In genomic region chr11:100287024-100287423, GRCm38 (mm10) we compare ENCODE assay signal across 9 mouse cellular contexts. TPM values are rescaled to one million over a fixed set of nuclear protein-coding genes. Genes with fewer than 3 reads are reported as not detected.
DNase-seq lines count a peak whose midpoint lies in the region; ATAC-seq lines count a peak whose summit lies in the region.
"Had no signal": no experiment of that assay in that cellular context is flagged by ENCODE, and none has a peak within 500 bp of the region (broad histone marks: within the 10 kb centered on the region; RNA-seq: fewer than 3 reads in every experiment).

No protein-coding gene starts in this region.

- H3K4me3 ChIP-seq in forebrain, embryonic 10.5 days: no peak overlapping the region
- no peak overlapping the region for H3K4me3 ChIP-seq in forebrain, embryonic 12.5 days (replicated peaks)

- no peaks in the 10 kb centered on the region for H3K36me3 ChIP-seq in forebrain, embryonic 10.5 days (replicated peaks)
- no peaks in the 10 kb centered on the region for H3K36me3 ChIP-seq in forebrain, embryonic 12.5 days (replicated peaks)

- peaks cover 27% of the 10 kb centered on the region for H3K4me1 ChIP-seq in forebrain, embryonic 10.5 days
- H3K4me1 ChIP-seq in forebrain, embryonic 12.5 days: peaks cover 15% of the 10 kb centered on the region; the same call in 1 of the 2 replicates

- no peak for DNase-seq in forebrain, embryonic 10.5 days (ENCODE audit: extremely low spot score, low spot score)
- DNase-seq in Muller cell, postnatal 12 days (ENCODE audit: inconsistent ontology term): peak; percentile 76
- DNase-seq in heart, adult 9 months (ENCODE audit: low spot score in 2 of 2): peak; percentile 12 to 65
- peak; percentile 73 for DNase-seq in lung, postnatal 10 days
- DNase-seq in cerebellum, postnatal 36 days: no peak
- no peak for DNase-seq in left cerebral cortex, adult 18-20 months (ENCODE audit: low spot score in 2 of 2)
- no peak for DNase-seq in cerebellum, adult 18-20 months

- H3K9me3 ChIP-seq in forebrain, embryonic 10.5 days: no peaks in the 10 kb centered on the region
- H3K9me3 ChIP-seq in forebrain, embryonic 12.5 days: no peaks in the 10 kb centered on the region

- 30% methylated on average over 10 of the region's 10 CpGs for WGBS in forebrain, embryonic 10.5 days
- 31% methylated on average over 10 of the region's 10 CpGs for WGBS in forebrain, embryonic 12.5 days

- no peaks in the 10 kb centered on the region for H3K27me3 ChIP-seq in forebrain, embryonic 10.5 days (ENCODE audit: poor library complexity, severe bottlenecking)
- H3K27me3 ChIP-seq in forebrain, embryonic 12.5 days: no peaks in the 10 kb centered on the region

- H3K9ac ChIP-seq in forebrain, embryonic 12.5 days: no peak overlapping the region

- H3K4me2 ChIP-seq in forebrain, embryonic 12.5 days: no peak overlapping the region

- peak overlapping the region; percentile 57 for H3K27ac ChIP-seq in forebrain, embryonic 10.5 days
- H3K27ac ChIP-seq in forebrain, embryonic 12.5 days: no peak overlapping the region

- no peak for ATAC-seq in forebrain, embryonic 12.5 days (ENCODE audit: low FRiP score)

RNA-seq across cellular contexts. Expression of gene Krt42, which starts 17.4 kb away (rescaled TPM):
- polyA plus RNA-seq in forebrain, embryonic 10.5 days (2016; fragmentation: Nextera tagmentation; extraction: Ambion mirVana): not detected in 2 replicates
- polyA plus RNA-seq in forebrain, embryonic 12.5 days (2016; fragmentation: Nextera tagmentation; extraction: Ambion mirVana): not detected in 2 replicates
- total RNA-seq in left cerebral cortex, adult 18-20 months (2021): under 1 TPM in 1 of 2 experiments, not detected in 1; 0.35 TPM
- polyA plus RNA-seq: liver, embryonic 16.5 days had no signal

RNA-seq across cellular contexts. Expression of gene Krt17, which starts 26.2 kb away (rescaled TPM):
- polyA plus RNA-seq in forebrain, embryonic 10.5 days (2016; fragmentation: Nextera tagmentation; extraction: Ambion mirVana): not detected in 2 replicates
- polyA plus RNA-seq in forebrain, embryonic 12.5 days (2016; fragmentation: Nextera tagmentation; extraction: Ambion mirVana): 0.51 and 0.91 TPM in 2 replicates
- total RNA-seq in left cerebral cortex, adult 18-20 months (2021): under 1 TPM in 1 of 2 experiments, not detected in 1; 0.28 TPM

RNA-seq across cellular contexts. Expression of gene Eif1, which starts 32.7 kb away (rescaled TPM):
- 1,690 and 1,733 TPM in 2 replicates for polyA plus RNA-seq in forebrain, embryonic 10.5 days (2016; fragmentation: Nextera tagmentation; extraction: Ambion mirVana)
- polyA plus RNA-seq in forebrain, embryonic 12.5 days (2016; fragmentation: Nextera tagmentation; extraction: Ambion mirVana): 1,544 and 1,585 TPM in 2 replicates
- 100 to 1,000 TPM; 831 to 849 TPM for total RNA-seq in left cerebral cortex, adult 18-20 months (2021)

RNA-seq across cellular contexts. Expression of gene Krt16, which starts 38.3 kb away (rescaled TPM):
- polyA plus RNA-seq in forebrain, embryonic 10.5 days (2016; fragmentation: Nextera tagmentation; extraction: Ambion mirVana): not detected in 2 replicates
- not detected in 2 replicates for polyA plus RNA-seq in forebrain, embryonic 12.5 days (2016; fragmentation: Nextera tagmentation; extraction: Ambion mirVana)
- not detected for total RNA-seq in left cerebral cortex, adult 18-20 months (2021)
- polyA plus RNA-seq: liver, embryonic 16.5 days had no signal

RNA-seq across cellular contexts. Expression of gene Gast, which starts 47.2 kb away (rescaled TPM):
- polyA plus RNA-seq in forebrain, embryonic 10.5 days (2016; fragmentation: Nextera tagmentation; extraction: Ambion mirVana): not detected in 2 replicates
- 1.1 TPM in 1 of 2 replicates, not detected in the other for polyA plus RNA-seq in forebrain, embryonic 12.5 days (2016; fragmentation: Nextera tagmentation; extraction: Ambion mirVana)
- not detected for total RNA-seq in left cerebral cortex, adult 18-20 months (2021)
- polyA plus RNA-seq: liver, embryonic 16.5 days had no signal

Comparison
In these comparisons a context has a peak if more than half of its experiments do, and no peak if none do; other contexts are left out.
1. DNase-seq: peak in Muller cell, postnatal 12 days (single experiment), heart, adult 9 months (2 of 2) and lung, postnatal 10 days (single experiment); none in forebrain, embryonic 10.5 days (single experiment), cerebellum, postnatal 36 days (0 of 2), left cerebral cortex, adult 18-20 months (0 of 2) and cerebellum, adult 18-20 months (0 of 2).